Mouse (Mus musculus) c-Kit-positive CD71-negative TER-119-negative erythroid progenitor cells, embryonic 14.5 days (primary cell): ENCODE data around the gene Zbtb4.
"Not testable (repeated sequence)": the region's sequence is repeated elsewhere in the genome, so short reads cannot be mapped to it uniquely, and the experiment has no call there.

Experiments used
- DNase-seq: peaks from one replicate; pipeline ENCODE4 v3.0.0-alpha.2; 2013; ENCODE audit warnings: low read depth

The Zbtb4 gene

GRCm38 (mm10) chr11:69765221-69766125, at the start of gene Zbtb4:
Zbtb4 (plus strand) TSS chr11:69765912.
- no peak for DNase-seq

- DNase-seq = no peak
These were observed 49.8 kb upstream of the Zbtb4 start for GRCm38 (mm10) chr11:69715929-69716328.

GRCm38 (mm10) chr11:69716953-69717352, 48.8 kb upstream of the Zbtb4 start:
- DNase-seq = no peak

GRCm38 (mm10) chr11:69718661-69719060, 47.1 kb upstream of the Zbtb4 start:
- DNase-seq = no peak

GRCm38 (mm10) chr11:69719423-69719822, 46.3 kb upstream of the Zbtb4 start:
- DNase-seq = no peak

- no peak for DNase-seq
These were observed 44.9 kb upstream of the Zbtb4 start for GRCm38 (mm10) chr11:69720852-69721251.

GRCm38 (mm10) chr11:69723074-69723473, 42.6 kb upstream of the Zbtb4 start:
- DNase-seq = no peak

GRCm38 (mm10) chr11:69725951-69726350, 39.8 kb upstream of the Zbtb4 start:
- DNase-seq = no peak

GRCm38 (mm10) chr11:69729063-69729462, 36.6 kb upstream of the Zbtb4 start:
- peak; percentile 74 for DNase-seq

GRCm38 (mm10) chr11:69731408-69731807, 34.3 kb upstream of the Zbtb4 start:
- not testable (repeated sequence) for DNase-seq

GRCm38 (mm10) chr11:69751635-69752034, 14.1 kb upstream of the Zbtb4 start:
- no peak for DNase-seq

- DNase-seq = no peak
These were observed 13.0 kb upstream of the Zbtb4 start for GRCm38 (mm10) chr11:69752686-69753085.

GRCm38 (mm10) chr11:69754233-69754632, 11.5 kb upstream of the Zbtb4 start:
- DNase-seq = no peak

GRCm38 (mm10) chr11:69754701-69755100, 11.0 kb upstream of the Zbtb4 start:
- peak; percentile 59 for DNase-seq

GRCm38 (mm10) chr11:69757303-69758089, 8.2 kb upstream of the Zbtb4 start:
- DNase-seq = no peak

- DNase-seq = peak; percentile 90
These were observed 7.6 kb upstream of the Zbtb4 start for GRCm38 (mm10) chr11:69758090-69758456.

GRCm38 (mm10) chr11:69758478-69758970, 7.2 kb upstream of the Zbtb4 start, which contains the start of gene Polr2a:
Polr2a (minus strand) TSS chr11:69758637.
- peak; percentile 97 for DNase-seq

- peak; percentile 88 for DNase-seq
These were observed 6.6 kb upstream of the Zbtb4 start for GRCm38 (mm10) chr11:69758971-69759721.

GRCm38 (mm10) chr11:69760160-69760900, 5.4 kb upstream of the Zbtb4 start:
- no peak for DNase-seq

GRCm38 (mm10) chr11:69760901-69761200, 4.9 kb upstream of the Zbtb4 start:
- no peak for DNase-seq

GRCm38 (mm10) chr11:69761868-69762267, 3.8 kb upstream of the Zbtb4 start, which contains the start of gene Slc35g3:
Slc35g3 (minus strand) TSS chr11:69761968.
- DNase-seq = no peak
